ENCODE assay signal across 22 mouse cellular contexts in the genomic region with DNA sequence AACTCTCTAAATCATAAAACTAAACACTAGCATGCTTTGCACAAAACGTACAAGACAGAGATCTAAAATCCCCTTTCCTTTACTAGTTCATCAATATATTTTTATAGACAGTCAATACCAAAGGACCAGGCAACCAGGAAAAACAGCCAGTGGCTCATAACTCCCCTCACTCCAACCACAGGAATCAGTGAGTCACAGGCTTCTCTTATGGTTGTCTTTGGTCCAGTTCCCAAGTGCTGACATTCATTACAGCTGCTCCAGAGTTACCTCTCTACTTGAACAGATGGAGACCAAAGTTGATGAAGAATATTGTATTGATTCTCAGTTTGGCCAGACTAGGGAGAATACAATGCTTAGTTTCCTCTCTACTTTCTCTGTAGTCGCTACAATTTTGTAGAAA.
"Had no signal": no experiment of that assay in that cellular context is flagged by ENCODE, and none has a peak within 500 bp of the region (broad histone marks: within the 10 kb centered on the region; RNA-seq: fewer than 3 reads in every experiment).

No protein-coding gene starts in this region.

- ATAC-seq: liver, embryonic 12.5 days had no signal

- H3K9ac ChIP-seq: limb, embryonic 13.5 days; liver, embryonic 12.5 days; liver, embryonic 15.5 days; lung, embryonic 15.5 days; neural tube, embryonic 13.5 days; stomach, embryonic 15.5 days had no signal

- H3K4me3 ChIP-seq: layer of hippocampus, adult 2 months; limb, embryonic 10.5 days; limb, embryonic 13.5 days; liver, embryonic 12.5 days; liver, embryonic 15.5 days; lung, embryonic 15.5 days; megakaryocyte, embryonic 14.5 days; midbrain, embryonic 10.5 days; neural tube, embryonic 13.5 days; stomach, embryonic 15.5 days had no signal

- H3K9me3 ChIP-seq: limb, embryonic 10.5 days; limb, embryonic 13.5 days; liver, embryonic 12.5 days; liver, embryonic 15.5 days; lung, embryonic 15.5 days; megakaryocyte, embryonic 14.5 days; midbrain, embryonic 10.5 days; neural tube, embryonic 13.5 days; stomach, embryonic 15.5 days had no signal

- H3K4me1 ChIP-seq: limb, embryonic 10.5 days; limb, embryonic 13.5 days; liver, embryonic 12.5 days; liver, embryonic 15.5 days; lung, embryonic 15.5 days; midbrain, embryonic 10.5 days; neural tube, embryonic 13.5 days; stomach, embryonic 15.5 days had no signal

- DNase-seq: kidney, adult 11 months; kidney, postnatal 25 days; layer of hippocampus, adult 9-11 months; liver; lung, adult 18-20 months; lung, postnatal 10 days; lung, postnatal 36 days; midbrain, embryonic 14.5 days; retina, postnatal 1 day; right cerebral cortex, postnatal 4 days; thymus, postnatal 25 days had no signal

- H3K27me3 ChIP-seq: limb, embryonic 13.5 days; liver, embryonic 12.5 days; liver, embryonic 15.5 days; lung, embryonic 15.5 days; megakaryocyte, embryonic 14.5 days; neural tube, embryonic 13.5 days; stomach, embryonic 15.5 days had no signal

- H3K36me3 ChIP-seq: limb, embryonic 10.5 days; limb, embryonic 13.5 days; liver, embryonic 12.5 days; liver, embryonic 15.5 days; lung, embryonic 15.5 days; midbrain, embryonic 10.5 days; neural tube, embryonic 13.5 days; stomach, embryonic 15.5 days had no signal

- H3K4me2 ChIP-seq: limb, embryonic 13.5 days; liver, embryonic 12.5 days; liver, embryonic 15.5 days; lung, embryonic 15.5 days; neural tube, embryonic 13.5 days; stomach, embryonic 15.5 days had no signal

- H3K27ac ChIP-seq: kidney, postnatal 0 days; layer of hippocampus, adult 2 months; limb, embryonic 10.5 days; limb, embryonic 13.5 days; liver, embryonic 12.5 days; liver, embryonic 15.5 days; lung, embryonic 15.5 days; midbrain, embryonic 10.5 days; neural tube, embryonic 13.5 days; stomach, embryonic 15.5 days had no signal
